Mouse (Mus musculus): ENCODE results near the gene Cidec.

Cidec gene

DNA sequence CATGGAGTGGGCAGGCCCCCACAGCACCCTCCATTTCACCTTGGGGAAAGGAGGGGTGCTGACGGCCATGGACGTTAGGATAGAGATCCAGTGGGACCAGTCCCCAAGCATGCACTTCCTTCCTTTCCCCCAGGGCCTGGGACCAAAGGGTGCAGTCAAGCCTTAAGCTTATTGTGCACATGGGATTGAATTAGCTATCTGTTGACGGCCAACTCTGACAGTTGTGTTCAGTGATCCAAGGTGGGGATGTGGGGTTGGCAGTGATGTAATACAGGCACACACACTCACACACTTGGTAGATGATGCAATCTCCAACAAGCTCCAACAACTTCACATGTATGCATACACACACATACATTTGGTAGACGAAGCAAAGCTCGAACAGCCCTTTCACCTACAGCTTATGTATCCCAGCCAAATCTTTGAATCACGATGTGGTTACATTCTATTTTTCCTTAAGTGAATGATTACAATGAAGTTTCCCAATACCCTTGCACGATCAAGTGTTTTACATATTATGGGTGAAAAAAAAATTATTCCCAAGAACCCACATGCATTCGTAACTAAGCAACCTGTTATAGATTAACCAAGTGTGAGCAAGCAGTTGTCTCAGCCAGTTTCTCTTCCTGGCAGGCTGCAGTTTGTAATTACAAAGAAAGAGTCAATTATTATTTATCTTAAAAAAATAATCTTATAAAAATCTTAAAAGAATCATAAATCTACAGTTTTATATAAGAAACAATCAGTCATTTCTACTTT, 8.8 kb upstream of the Cidec start:
- no peak for DNase-seq (ENCODE audit: low spot score)

DNA sequence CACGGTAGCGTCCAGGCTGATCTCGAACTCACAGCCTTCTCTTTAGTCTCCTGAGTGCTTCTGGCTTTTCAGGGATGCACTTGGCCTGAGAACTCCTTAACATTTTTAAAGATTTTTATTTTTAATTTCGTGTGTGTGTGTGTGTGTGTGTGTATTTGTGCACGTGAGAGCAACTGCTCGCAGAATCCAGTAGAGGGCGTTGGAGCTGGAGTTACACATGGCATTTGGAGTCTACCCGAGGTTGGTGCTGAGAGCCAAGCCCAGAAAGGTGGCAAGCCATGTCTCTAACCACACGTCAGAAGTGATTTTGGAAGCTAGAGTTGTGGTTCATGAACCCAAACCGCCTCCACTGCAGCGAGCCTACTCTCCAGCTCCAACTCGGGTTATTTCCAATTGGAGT, 7.5 kb upstream of the Cidec start:
- peak; percentile 37 for DNase-seq (ENCODE audit: low spot score)

DNA sequence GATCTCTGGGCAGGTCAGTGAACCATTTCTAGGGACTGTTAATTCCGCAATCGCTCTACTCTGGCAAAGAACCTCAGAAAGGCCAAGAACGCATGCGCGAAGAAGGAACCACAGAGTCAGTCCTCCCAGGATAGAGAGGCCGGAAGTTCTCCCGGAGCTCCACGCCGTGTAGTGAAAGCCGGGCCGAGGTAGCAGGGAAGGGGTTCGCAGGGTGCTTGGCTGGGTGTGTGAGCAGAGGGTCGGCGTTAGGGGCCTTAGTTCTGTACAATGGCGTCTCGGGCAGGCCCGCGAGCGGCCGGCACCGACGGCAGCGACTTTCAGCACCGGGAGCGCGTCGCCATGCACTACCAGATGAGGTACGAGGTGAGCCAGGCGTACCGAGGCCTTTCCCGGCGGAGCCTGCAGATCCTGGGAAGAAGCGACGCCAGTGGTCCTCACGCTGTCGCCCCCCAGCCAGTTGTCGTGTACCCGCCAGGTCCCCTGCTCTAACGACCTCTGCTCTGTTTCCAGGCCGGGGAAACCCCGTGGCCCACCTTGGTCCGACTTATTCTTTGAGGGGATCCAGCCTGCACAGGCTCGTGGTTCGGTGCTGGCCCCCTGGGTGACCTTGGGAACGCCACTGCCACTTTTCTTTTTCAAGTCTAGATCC, 7.0 kb upstream of the Cidec start, which contains the start of gene Jagn1:
TSS of gene Jagn1 (plus strand) at position 128 of the 649 bp plus-strand sequence.
- DNase-seq (ENCODE audit: low spot score) = peak; percentile 90

DNA sequence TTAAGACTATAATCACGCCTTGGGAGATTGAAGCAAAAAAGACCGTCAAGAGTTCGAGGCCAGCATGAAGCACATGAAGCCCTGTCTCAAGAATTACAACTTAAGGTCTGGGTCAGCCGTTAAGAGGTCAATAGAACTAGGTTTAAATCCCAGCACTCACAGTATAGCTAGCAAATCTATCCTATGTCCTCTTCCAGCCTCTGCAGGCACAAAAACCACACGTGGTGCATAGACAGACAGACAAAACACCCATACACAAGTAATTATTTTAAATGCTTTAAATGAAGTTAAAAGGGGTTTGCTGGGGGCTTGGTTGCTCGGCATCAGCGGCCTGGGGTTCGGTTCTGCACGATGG, 6.5 kb upstream of the Cidec start:
- no peak for DNase-seq (ENCODE audit: low spot score)

DNA sequence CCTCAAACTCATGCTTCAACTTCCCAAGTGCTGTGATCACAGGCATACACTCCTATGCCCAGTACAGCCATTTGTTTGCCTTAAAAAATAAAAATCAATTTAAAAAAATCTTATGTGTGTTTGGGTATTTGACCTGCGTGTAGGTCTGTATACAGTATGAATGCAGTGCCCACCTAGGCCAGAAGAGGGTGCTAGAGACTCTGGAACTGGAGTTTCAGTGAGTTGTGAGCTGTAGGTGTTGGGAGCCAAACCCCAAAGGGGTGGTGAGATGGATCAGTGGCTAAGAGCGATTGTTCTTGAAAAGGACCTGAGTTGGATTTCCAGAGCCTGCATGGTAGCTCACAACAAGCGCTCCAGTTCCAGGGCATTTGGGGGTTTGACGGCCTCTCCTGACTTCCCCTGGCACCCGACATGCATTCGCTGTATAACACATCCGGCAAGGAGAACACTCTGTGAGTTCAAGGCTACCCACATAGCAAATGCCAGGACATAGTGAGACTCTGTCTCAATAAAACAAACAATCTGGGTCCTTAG, 5.7 kb upstream of the Cidec start:
- peak; percentile 67 for DNase-seq (ENCODE audit: low spot score)

DNA sequence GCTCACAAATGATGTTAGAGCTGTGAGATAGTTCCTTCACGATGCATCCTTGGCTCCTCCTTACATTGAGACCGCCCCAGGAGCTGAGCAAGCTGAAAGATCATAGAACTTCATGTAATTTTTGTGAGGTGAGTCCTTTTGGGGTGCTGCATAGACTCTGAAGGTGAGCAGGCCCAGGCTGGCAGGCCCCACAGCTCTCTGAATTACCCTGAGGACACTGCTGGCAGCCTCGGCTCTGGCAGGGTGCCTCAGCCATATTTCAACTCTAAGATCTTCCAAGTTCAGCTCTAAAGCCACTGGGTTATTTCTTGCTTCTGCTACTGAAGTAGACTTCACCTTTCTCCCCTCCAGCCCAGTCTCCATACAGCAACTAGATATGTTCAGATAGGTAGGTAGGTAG, 5.1 kb upstream of the Cidec start:
- no peak for DNase-seq (ENCODE audit: low spot score)

DNA sequence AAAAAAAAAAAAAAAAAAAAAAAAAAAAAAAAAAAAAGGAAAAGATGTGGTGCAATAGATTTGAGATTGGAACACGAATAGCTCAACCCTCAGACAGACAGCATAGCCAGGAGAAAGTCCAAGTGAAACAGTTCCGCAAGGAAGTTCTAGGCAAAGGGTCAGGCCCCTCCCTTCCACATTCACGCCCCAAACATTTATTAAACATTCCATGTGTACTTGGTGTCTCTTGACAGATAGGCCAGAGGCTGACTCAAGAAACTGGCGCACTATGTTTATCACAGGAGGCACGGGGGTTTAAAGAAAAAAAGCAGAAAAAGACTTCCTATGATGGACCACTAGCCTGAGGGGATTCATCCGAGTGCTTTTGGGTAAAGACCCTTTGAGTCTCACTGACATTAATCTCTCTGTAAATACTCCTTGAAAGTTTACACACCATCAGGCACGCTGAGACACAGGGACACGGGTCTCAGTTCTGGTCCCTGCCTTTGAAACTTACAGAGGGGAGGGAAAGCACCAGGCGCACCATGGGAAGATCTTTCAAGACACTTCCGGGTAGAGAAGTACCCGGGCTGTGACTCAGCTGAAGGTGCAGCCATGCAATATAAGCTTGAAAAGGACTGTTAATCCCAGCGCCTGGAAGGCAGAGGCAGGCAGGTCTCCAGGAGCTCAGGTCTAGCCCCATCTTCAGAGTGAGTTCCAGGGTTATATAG, 3.3 kb upstream of the Cidec start:
- no peak for DNase-seq (ENCODE audit: low spot score)

DNA sequence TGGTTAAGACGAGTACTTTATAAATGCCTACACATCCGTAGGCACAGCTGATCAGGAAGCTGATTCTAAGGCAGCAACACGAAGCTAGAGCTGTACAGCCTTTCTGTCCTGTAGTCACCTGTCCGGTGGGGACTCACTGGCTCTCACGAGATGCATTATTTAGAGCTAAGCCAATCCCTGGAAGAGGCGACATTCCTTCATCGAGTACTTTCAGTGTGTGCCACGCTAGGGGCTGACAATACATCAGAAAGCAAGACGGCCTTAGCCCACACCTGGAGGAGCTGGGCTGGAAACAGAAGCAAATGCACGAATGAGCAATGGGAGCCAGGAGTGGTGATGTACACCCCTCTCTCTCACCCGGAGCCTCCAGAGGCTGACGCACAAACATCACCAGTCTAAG, 1.6 kb upstream of the Cidec start:
- no peak for DNase-seq (ENCODE audit: low spot score)

DNA sequence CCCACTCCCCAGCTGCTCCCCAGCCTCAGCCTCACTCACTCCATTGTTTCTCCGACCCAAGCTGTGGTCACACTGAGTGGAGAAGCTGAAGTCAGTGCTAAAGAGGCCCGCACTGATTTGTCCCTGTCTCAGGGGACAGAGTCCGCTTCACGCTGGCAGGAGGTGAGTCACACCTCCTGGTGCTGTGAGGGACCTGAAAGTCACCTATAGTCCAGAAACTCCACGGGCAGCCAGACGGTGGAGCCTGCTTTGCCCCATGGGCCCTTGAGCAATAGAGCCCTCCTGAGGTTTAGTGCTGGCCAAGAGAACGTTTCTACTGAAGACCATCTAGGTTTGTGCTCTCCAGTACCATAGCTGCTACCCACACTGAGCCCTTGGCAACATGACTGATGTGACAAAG, 869 bp downstream of the Cidec start:
- DNase-seq (ENCODE audit: low spot score) = no peak

DNA sequence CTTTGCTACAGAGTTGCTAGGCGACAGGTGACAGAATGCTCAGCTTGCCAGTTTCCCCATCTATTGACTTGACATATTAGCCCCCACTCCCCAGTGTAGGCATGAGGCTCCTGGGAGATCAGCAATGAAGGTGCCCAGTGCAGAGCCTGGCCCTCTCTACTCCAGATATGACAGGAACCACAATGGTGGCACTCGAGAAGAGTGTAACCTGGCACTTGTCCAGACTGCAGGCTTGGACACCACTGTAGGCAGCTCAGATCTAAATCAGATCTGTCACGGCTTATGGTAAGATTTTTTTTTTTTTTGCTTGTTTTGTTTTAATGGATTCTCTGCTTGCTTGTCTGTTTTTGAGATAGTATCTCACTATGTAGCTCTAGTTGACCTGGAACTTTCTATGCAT, 1.9 kb downstream of the Cidec start:
- no peak for DNase-seq (ENCODE audit: low spot score)

DNA sequence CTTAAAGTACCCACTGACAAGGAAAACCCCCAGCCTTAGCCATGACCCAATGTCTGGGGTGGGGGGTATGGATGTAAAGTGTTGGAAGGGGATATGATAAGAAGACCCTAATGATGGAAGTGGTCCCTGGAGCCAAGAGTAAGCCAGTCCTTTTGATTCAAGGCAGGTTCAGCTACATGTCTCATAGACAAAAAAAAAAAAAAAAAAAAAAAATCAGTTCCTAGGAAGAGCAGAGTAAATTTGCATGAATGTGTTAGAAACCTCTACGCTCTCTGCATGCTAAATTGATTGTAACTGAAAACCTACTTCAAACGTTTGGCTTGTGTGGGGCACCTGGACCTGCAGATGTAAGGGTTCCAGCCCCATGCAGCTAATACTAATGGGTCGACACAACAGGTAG, 3.8 kb downstream of the Cidec start:
- no peak for DNase-seq (ENCODE audit: low spot score)

DNA sequence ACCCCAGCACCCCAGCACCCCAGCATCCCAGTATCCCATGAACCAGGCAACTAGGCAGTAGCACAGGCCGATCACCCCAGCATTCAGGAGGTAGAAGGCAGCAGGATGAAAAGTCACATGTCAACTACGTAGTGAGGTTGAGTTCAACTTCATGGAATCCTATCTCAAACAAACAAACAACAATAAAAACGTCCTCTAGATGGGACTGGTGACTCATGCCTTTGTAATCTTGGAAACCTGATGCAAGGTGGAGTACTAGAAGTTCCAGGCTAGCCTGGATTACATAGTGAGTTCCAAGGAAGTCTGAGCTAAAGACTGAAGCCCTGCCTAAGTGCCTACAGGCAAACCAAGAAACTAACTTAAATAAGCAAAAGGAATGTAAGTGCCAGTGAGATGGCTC, 4.7 kb downstream of the Cidec start:
- no peak for DNase-seq (ENCODE audit: low spot score)

DNA sequence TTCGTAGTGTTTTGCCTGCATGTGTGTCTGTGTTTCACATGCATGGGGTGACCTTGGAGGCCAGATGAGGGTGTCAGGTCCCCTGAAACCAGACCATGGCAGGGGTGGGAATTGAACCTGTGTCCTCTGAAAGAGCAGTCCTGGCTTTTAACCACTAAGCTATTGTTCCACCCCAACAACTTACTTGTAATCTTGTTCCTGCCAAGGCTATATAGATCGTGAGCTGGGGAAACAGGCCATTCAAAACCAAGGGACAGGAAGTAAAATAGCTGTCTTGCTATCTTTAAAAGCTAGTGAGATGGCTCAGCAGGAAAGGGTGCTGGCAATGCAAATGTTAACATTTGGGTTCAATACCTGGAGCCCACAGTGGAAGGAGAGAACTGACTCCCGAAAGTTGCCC, 5.6 kb downstream of the Cidec start:
- DNase-seq (ENCODE audit: low spot score) = no peak

DNA sequence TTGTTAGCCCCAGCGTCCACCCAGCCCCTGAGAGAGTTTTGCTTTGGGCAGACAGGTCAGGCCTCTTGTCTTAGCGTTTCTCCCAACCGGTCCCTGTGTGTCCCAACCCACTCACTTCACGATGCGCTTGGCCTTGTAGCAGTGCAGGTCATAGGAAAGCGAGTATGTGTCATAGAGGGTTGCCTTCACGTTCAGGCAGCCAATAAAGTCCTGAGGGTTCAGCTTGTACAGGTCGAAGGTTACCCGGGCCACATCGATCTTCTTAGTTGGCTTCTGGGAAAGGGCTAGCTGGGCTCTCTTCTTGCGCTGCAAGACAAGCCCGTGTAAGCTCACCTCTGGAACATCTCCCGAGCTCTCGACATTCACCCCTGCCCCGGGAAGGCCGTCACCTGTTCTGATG, 7.6 kb downstream of the Cidec start:
- no peak for DNase-seq (ENCODE audit: low spot score)

DNA sequence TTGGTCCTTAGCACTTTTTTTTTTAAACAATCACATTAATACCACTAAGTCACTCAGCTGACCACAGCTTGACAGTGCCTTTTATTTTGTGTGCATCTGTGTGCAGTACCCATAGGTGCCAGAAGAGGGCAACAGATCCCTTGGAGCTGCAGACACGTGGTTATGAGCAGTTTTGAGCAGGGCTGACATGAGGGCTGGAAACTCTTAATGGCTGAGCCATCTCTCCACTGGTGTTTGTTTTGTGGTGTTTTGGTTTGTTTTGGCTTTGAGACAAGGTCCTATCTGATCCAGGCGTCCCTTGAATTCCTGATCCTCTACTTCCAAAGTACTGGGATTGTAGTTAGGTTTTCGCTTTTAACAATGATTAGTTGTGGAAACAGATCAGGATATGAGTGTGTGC, 8.2 kb downstream of the Cidec start:
- DNase-seq (ENCODE audit: low spot score) = peak; percentile 57

DNA sequence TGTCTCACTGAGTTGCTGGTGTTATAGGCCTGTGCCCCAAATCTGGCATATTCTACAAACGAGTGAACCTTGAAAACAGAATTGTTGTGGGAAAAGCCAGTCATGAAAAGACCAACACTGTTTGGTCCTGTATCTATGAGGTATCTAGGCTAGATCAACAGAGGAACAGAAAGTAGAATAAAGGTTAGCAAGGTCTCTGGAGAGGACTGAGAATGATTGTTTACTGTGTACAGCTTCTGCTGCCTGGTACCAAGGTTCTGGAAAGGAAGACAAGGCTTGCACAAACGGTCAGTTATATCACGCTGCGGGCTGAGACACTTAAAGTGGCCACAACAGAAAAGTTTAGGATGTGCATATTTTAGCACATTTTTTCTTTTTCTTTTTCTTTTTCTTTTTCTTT, 8.9 kb downstream of the Cidec start:
- no peak for DNase-seq (ENCODE audit: low spot score)

DNA sequence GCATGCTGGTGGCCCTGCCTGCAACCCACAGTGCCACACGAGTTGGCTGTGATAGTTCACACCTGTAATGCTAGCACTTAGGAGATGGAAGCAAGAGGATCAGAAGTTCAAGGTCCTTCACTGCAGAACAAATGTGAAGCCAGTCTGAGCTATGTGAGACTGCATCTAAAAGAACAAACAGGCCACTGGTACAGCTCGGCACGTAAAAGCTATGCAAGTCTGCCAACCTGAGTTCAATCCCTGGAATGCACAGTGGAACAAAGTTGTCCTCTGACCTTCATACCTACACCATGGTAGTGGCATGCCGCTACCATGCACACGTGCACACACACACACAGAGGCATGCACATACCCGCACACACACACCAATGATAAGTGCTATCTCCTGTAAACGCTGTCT, 11.4 kb downstream of the Cidec start:
- DNase-seq (ENCODE audit: low spot score) = no peak

DNA sequence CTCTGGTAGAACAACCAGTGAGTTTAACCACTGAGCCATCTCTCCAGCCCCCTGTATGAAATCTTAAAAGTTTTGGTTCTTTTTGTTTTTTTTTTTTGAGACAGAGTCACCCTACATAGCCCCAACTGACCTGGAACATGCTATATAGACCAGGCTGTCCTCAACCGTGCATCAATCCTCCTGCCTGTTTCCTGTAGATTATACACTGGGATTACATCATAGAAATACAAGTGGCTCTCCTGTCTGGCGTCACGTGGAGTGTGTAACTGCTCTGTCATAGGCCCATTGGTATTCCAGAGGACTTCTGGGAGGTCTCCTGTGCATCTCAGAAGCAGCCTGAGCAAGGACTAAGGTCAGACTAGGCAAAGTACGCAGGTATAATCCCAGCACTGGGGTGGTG, 12.6 kb downstream of the Cidec start:
- DNase-seq (ENCODE audit: low spot score) = no peak

DNA sequence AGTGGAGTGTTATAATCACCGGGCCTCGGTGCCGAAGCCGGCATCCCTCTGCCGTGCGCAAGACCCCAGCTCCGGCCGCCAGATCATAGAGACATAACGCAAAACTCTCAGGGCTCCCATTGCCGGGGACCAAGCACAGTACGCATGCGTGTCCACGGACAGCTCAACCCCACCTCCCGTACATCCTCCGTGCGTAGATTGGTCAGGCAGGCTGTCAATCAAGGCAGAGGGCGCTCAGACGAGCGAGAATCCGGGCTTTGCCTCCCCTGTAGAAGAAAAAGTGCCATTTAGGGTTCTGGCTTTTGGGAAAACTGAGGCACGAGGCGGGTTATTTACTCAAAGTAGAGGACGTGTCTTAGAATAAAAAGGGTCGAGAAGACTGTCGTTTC, 16.4 kb downstream of the Cidec start, which contains the start of gene Rpusd3:
TSS of gene Rpusd3 (minus strand) at position 142 of the 389 bp plus-strand sequence.
- DNase-seq (ENCODE audit: low spot score) = peak; percentile 96

DNA sequence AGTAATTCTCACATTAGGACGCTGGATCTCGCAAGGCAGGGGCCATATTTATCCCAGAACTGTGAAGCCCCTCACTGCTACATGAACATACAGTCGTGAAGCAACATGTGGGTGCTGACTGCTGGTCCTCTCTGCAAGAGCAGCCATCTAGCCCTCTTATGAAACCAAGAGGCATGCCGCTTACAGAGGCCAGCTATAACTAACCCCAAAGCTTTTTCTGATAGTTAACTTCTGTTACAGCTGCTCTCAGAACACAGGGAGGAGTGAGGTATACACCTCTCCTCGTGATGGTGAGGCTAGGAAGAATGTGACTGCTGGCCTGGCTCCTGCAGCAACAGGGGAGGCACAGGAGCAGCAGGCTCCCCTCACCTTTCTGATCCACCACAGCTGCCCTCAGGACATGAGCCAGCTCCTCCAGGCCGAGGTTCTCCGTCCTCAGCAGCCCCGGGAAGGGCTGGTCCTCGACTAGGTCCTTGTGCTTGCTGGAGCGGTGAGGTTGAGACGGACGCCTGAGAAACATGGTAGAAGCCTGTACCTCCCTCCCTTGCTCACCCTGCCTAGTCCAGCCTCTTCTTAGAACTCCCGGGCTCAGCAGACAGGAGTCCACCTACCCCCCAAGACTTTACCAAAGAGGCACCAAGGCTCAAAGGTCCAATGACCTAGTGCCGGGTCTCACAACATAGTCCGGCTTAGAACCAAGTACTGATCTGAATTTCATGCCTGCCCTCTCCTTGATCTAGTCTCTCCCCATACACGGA, 16.9 kb downstream of the Cidec start:
- DNase-seq (ENCODE audit: low spot score) = no peak

DNA sequence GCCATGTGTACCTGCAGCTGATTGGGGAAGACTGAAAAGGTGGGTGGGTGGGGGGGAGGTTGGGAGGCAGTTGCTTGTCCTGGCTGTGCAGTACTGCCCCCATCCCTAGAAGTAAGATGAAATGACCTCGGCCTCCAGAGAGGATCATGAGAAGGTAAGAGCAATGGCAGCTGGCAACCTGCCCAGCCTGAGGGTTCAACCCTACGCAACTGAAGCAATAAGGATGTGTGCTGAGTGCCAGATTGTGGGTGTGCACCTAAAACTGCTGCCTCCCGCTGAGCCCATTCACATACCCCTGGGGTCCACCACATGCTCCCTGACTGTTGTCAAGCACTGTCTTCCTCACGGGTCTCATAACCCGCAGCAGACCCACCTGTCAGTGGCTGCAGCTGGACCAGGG, 19.1 kb downstream of the Cidec start:
- no peak for DNase-seq (ENCODE audit: low spot score)

DNA sequence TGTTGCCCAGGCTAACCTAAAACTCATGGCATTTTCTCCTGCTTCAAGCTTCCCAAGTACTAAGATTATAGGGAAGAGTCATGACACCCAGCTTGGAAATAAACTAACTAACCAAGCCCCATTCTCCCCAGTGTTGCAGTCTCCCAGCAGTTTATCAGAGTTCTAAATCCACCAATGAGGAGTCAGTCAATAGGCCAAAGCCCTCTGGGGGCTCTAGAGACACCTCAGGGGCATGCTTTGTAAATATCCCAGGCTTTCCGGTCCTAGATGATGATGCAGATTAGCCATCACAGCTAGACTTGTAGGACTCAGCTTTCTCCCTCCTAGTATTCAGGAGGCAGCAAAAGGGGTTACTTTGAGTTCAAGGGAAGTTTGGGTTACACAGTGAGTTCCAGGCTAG, 25.6 kb downstream of the Cidec start:
- DNase-seq (ENCODE audit: low spot score) = no peak

Data from T-cell, adult 2 months (primary cell).